Mouse (Mus musculus): ENCODE measurements around the gene Kdm2b. TPM values are rescaled to one million over a fixed set of nuclear protein-coding genes. Genes with fewer than 3 reads are reported as not detected.
A peak's percentile ranks its signal among the peaks of the same experiment; 100 is the strongest.

Kdm2b gene
- total RNA-seq, 1 experiment = 68.6 TPM

DNA sequence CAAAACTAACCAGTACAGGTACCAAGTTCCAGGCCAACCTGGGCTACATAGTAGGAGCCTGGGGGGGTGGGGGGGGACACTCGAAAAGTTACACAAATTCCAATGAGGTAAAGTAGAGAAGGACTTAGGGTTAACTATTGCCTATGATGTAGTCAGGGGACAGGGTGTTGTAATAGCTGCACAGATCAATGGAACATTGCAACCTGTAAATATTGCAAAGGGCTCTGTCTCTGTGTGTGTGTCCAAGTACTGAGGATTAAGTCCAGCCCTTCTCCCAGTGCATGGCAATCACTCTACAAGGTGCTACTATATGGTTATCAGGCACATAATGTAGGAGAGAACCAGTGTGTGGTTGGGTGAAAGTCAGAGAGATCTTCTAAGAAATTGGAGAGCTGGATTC is 11.3 kb upstream of the Kdm2b start:
- no peak for DNase-seq (ENCODE audit: low read depth, low spot score)
- Histone ChIP-seq H3K4me3 (ENCODE audit: insufficient read depth in 1 of 2, low read depth in 1 of 2, low read length in 2 of 2, poor library complexity in 1 of 2, severe bottlenecking in 1 of 2) (no peak overlapping the region), H3K9ac (ENCODE audit: insufficient read depth, low read depth, low read length, poor library complexity, severe bottlenecking) (no peak overlapping the region), H3K27ac (ENCODE audit: insufficient read depth, low read depth, low read length, poor library complexity, severe bottlenecking) (no peak overlapping the region), H3K4me1 (ENCODE audit: control insufficient read depth in 2 of 2, insufficient read depth in 2 of 2, low read length in 2 of 2, poor library complexity in 1 of 2) (peaks cover 2 to 20% of the 10 kb centered on the region in 2 experiments; a peak in 2 of 4 replicates), H3K36me3 (ENCODE audit: control insufficient read depth, insufficient read depth, low read length, poor library complexity, severe bottlenecking) (peaks cover 3% of the 10 kb centered on the region), H3K9me3 (ENCODE audit: control insufficient read depth, insufficient read depth, low read depth, low read length) (no peaks in the 10 kb centered on the region)
- TF ChIP-seq ZNF384 (IDR thresholded peaks at IDR 0.05; ENCODE audit: low read depth, low read length) = no peak
- no peak for TF ChIP-seq MAFK (IDR thresholded peaks at IDR 0.05; ENCODE audit: insufficient read depth, low read depth, low read length)
- TF ChIP-seq ZC3H11A (IDR thresholded peaks at IDR 0.05; ENCODE audit: borderline replicate concordance, low read depth, low read length) = no peak
- TF ChIP-seq HCFC1 (IDR thresholded peaks at IDR 0.05; ENCODE audit: borderline replicate concordance, insufficient read depth, low read length) = no peak
- TF ChIP-seq CHD2 (IDR thresholded peaks at IDR 0.05; ENCODE audit: low read depth, low read length) = no peak
- in situ Hi-C loops (cut with MboI; ENCODE audit: low sequenced_read_pairs in 2 of 2, unreplicated experiment in 2 of 2) = no loop called here

GRCm38 (mm10) chr5:122997205-122998204 is 7.9 kb upstream of the Kdm2b start:
- in situ Hi-C loops (cut with MboI; ENCODE audit: low sequenced_read_pairs in 2 of 2, unreplicated experiment in 2 of 2) = no loop called here
- peaks cover 9 to 17% of the 10 kb centered on the region in 2 experiments for H3K4me1 ChIP-seq (ENCODE audit: control insufficient read depth in 2 of 2, insufficient read depth in 2 of 2, low read length in 2 of 2, poor library complexity in 1 of 2)
- no peak overlapping the region for H3K27ac ChIP-seq (ENCODE audit: insufficient read depth, low read depth, low read length, poor library complexity, severe bottlenecking)
- DNase-seq (ENCODE audit: low read depth, low spot score) = no peak
- TF ChIP-seq HCFC1 (IDR thresholded peaks at IDR 0.05; ENCODE audit: borderline replicate concordance, insufficient read depth, low read length) = no peak
- no peak for TF ChIP-seq MAFK (IDR thresholded peaks at IDR 0.05; ENCODE audit: insufficient read depth, low read depth, low read length)
- TF ChIP-seq ZC3H11A (IDR thresholded peaks at IDR 0.05; ENCODE audit: borderline replicate concordance, low read depth, low read length) = no peak
- no peak for TF ChIP-seq ZNF384 (IDR thresholded peaks at IDR 0.05; ENCODE audit: low read depth, low read length)
- no peak for TF ChIP-seq CHD2 (IDR thresholded peaks at IDR 0.05; ENCODE audit: low read depth, low read length)
- H3K36me3 ChIP-seq (ENCODE audit: control insufficient read depth, insufficient read depth, low read length, poor library complexity, severe bottlenecking) = peaks cover 3% of the 10 kb centered on the region
- no peaks in the 10 kb centered on the region for H3K9me3 ChIP-seq (ENCODE audit: control insufficient read depth, insufficient read depth, low read depth, low read length)
- H3K4me3 ChIP-seq (ENCODE audit: insufficient read depth in 1 of 2, low read depth in 1 of 2, low read length in 2 of 2, poor library complexity in 1 of 2, severe bottlenecking in 1 of 2) = no peak overlapping the region
- H3K9ac ChIP-seq (ENCODE audit: insufficient read depth, low read depth, low read length, poor library complexity, severe bottlenecking) = no peak overlapping the region

DNA sequence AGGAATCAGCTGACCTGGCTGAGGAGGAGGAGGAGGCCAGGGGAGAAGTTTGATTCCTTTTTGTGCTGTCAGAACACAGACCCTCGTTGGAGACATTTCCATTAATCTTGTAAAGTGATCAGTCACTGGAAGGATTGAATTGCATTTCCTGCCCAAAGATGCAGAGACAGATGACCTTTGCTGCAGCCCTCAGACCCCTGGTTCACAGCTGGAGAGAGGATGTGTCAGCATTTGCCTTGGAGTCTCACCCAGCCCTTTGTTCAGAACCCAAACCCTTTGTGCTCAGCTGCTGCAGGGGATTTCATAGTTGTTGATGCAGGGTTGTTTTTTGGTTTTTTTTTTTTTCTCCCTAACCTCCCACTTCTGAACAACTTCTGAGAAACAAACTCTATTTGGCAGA is 5.3 kb upstream of the Kdm2b start:
- no peak for DNase-seq (ENCODE audit: low read depth, low spot score)
- Histone ChIP-seq H3K9me3 (ENCODE audit: control insufficient read depth, insufficient read depth, low read depth, low read length) (no peaks in the 10 kb centered on the region), H3K4me3 (ENCODE audit: insufficient read depth in 1 of 2, low read depth in 1 of 2, low read length in 2 of 2, poor library complexity in 1 of 2, severe bottlenecking in 1 of 2) (peak overlapping the region in 1 of 2 experiments; percentile 25; a peak in 3 of 4 replicates), H3K27ac (ENCODE audit: insufficient read depth, low read depth, low read length, poor library complexity, severe bottlenecking) (peak overlapping the region; percentile 92; the same call in 1 of the 2 replicates), H3K36me3 (ENCODE audit: control insufficient read depth, insufficient read depth, low read length, poor library complexity, severe bottlenecking) (peaks cover 3% of the 10 kb centered on the region), H3K4me1 (ENCODE audit: control insufficient read depth in 2 of 2, insufficient read depth in 2 of 2, low read length in 2 of 2, poor library complexity in 1 of 2) (peaks cover 10 to 15% of the 10 kb centered on the region in 2 experiments), H3K9ac (ENCODE audit: insufficient read depth, low read depth, low read length, poor library complexity, severe bottlenecking) (no peak overlapping the region)
- TF ChIP-seq ZC3H11A (IDR thresholded peaks at IDR 0.05; ENCODE audit: borderline replicate concordance, low read depth, low read length) (no peak), MAFK (IDR thresholded peaks at IDR 0.05; ENCODE audit: insufficient read depth, low read depth, low read length) (peak; percentile 71), CHD2 (IDR thresholded peaks at IDR 0.05; ENCODE audit: low read depth, low read length) (no peak), ZNF384 (IDR thresholded peaks at IDR 0.05; ENCODE audit: low read depth, low read length) (peak; percentile 83)
- in situ Hi-C loops (cut with MboI; ENCODE audit: low sequenced_read_pairs in 2 of 2, unreplicated experiment in 2 of 2) = no loop called here

DNA sequence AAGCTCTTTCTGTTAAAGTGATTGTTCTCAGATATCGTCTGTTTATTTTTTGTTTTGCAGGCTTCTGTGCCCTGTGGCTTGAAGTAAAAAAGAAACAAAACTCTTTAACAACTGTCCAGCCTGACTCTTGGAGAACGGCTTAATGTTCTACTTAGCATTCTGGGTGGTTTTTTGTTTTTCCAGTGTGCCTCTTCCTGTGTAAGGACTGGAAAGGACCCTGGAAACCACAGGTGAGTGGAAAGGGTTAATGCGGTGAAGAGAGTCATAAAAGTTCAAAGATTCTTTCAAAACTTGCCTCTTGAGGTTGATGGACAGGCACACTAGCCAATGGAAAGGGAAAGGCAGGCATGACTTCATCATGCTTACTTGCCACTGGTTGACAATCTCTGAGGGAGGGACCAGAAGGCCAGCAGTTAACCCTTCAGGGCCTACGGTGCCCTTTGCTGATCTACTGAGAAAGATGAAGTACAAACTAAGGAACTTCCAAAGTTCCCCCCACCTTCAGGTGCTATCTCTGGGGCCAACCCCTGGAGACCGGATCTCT is 4.8 kb upstream of the Kdm2b start:
- in situ Hi-C loops (cut with MboI; ENCODE audit: low sequenced_read_pairs in 2 of 2, unreplicated experiment in 2 of 2) = no loop called here
- Histone ChIP-seq H3K9ac (ENCODE audit: insufficient read depth, low read depth, low read length, poor library complexity, severe bottlenecking) (no peak overlapping the region; the same call in 1 of the 2 replicates), H3K9me3 (ENCODE audit: control insufficient read depth, insufficient read depth, low read depth, low read length) (no peaks in the 10 kb centered on the region), H3K36me3 (ENCODE audit: control insufficient read depth, insufficient read depth, low read length, poor library complexity, severe bottlenecking) (peaks cover 3% of the 10 kb centered on the region), H3K27ac (ENCODE audit: insufficient read depth, low read depth, low read length, poor library complexity, severe bottlenecking) (peak overlapping the region; percentile 92; the same call in 1 of the 2 replicates), H3K4me3 (ENCODE audit: insufficient read depth in 1 of 2, low read depth in 1 of 2, low read length in 2 of 2, poor library complexity in 1 of 2, severe bottlenecking in 1 of 2) (peak overlapping the region in 1 of 2 experiments; percentile 25; a peak in 3 of 4 replicates), H3K4me1 (ENCODE audit: control insufficient read depth in 2 of 2, insufficient read depth in 2 of 2, low read length in 2 of 2, poor library complexity in 1 of 2) (peaks cover 10 to 15% of the 10 kb centered on the region in 2 experiments)
- TF ChIP-seq HCFC1 (IDR thresholded peaks at IDR 0.05; ENCODE audit: borderline replicate concordance, insufficient read depth, low read length) = no peak
- no peak for TF ChIP-seq ZNF384 (IDR thresholded peaks at IDR 0.05; ENCODE audit: low read depth, low read length)
- peak; percentile 96 for TF ChIP-seq CHD2 (IDR thresholded peaks at IDR 0.05; ENCODE audit: low read depth, low read length)
- TF ChIP-seq MAFK (IDR thresholded peaks at IDR 0.05; ENCODE audit: insufficient read depth, low read depth, low read length) = no peak
- TF ChIP-seq ZC3H11A (IDR thresholded peaks at IDR 0.05; ENCODE audit: borderline replicate concordance, low read depth, low read length) = no peak
- peak; percentile 99 for DNase-seq (ENCODE audit: low read depth, low spot score)
